Comparison of ENCODE assay signal across 8 mouse cellular contexts in the genomic region with DNA sequence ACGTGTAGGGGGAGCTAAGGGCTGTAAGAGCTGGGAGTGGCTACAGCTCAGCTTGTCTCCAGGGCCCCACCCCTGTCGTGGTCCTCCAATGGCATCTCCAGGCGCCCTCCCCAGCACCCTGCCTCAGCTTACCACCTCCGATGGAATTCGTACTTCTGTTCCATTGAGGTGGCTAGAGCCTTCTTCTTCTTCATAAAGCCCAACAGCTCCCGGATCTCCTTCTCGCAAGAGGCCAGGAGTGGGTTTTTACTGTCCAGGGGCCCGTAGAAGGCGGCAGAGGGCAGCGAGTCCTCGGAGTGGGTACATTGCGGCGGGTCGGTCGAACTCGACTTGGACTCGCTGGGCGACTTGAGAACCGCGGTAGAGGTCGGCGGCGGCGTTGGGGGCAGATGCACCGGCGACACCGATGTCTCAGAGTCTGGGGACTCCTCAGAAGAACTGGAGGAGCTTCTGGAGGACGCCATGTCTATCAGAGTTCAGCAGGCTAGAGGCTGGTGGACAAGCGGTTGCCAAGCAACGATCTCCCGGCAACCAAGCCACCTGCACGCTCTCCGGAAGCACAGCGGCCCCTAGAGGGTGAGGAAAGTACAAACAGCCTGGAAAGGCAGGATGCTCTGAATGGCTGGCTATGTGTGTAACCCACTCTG. TPM values are rescaled to one million over a fixed set of nuclear protein-coding genes. Genes with fewer than 3 reads are reported as not detected.
A peak's percentile ranks its signal among the peaks of the same experiment; 100 is the strongest.
DNase-seq lines count a peak whose midpoint lies in the region; ATAC-seq lines count a peak whose summit lies in the region.

A gene (minus strand): TSS at position 486 of the 647 bp plus-strand sequence.

- peak within 1 kb of the TSS; percentile 61 for H3K9ac ChIP-seq in forebrain, embryonic 11.5 days (ENCODE audit: low read length)
- H3K9ac ChIP-seq in heart, embryonic 16.5 days (ENCODE audit: low read length), result no peak within 1 kb of the TSS
- H3K9ac ChIP-seq in liver, embryonic 13.5 days, result peak within 1 kb of the TSS; percentile 49
- no peak within 1 kb of the TSS for H3K9ac ChIP-seq in stomach, embryonic 15.5 days

- H3K4me3 ChIP-seq in forebrain, embryonic 11.5 days (ENCODE audit: low read depth, low read length), result peak within 1 kb of the TSS; percentile 55
- peak within 1 kb of the TSS; percentile 62 for H3K4me3 ChIP-seq in heart, embryonic 16.5 days (ENCODE audit: low read length)
- peak within 1 kb of the TSS; percentile 67 for H3K4me3 ChIP-seq in liver, embryonic 13.5 days (replicated peaks)
- H3K4me3 ChIP-seq in stomach, embryonic 15.5 days (replicated peaks), result peak within 1 kb of the TSS; percentile 43

- no peak within 1 kb of the TSS for H3K27ac ChIP-seq in forebrain, embryonic 11.5 days (ENCODE audit: low read depth, low read length)
- H3K27ac ChIP-seq in heart, embryonic 16.5 days (ENCODE audit: low read length), result no peak within 1 kb of the TSS
- no peak within 1 kb of the TSS for H3K27ac ChIP-seq in liver, embryonic 13.5 days
- H3K27ac ChIP-seq in stomach, embryonic 15.5 days, result no peak within 1 kb of the TSS

- H3K27me3 ChIP-seq in forebrain, embryonic 11.5 days (ENCODE audit: control insufficient read depth, insufficient read depth, low read length), result no peaks in the 10 kb centered on the region
- H3K27me3 ChIP-seq in heart, embryonic 16.5 days (ENCODE audit: control insufficient read depth, insufficient read depth, low read length), result no peaks in the 10 kb centered on the region
- H3K27me3 ChIP-seq in liver, embryonic 13.5 days, result no peaks in the 10 kb centered on the region
- no peaks in the 10 kb centered on the region for H3K27me3 ChIP-seq in stomach, embryonic 15.5 days (replicated peaks)

- peaks cover 3% of the 10 kb centered on the region; the same call in 1 of the 2 replicates for H3K4me1 ChIP-seq in forebrain, embryonic 11.5 days (replicated peaks; ENCODE audit: control insufficient read depth, insufficient read depth, low read length)
- H3K4me1 ChIP-seq in heart, embryonic 16.5 days (ENCODE audit: control insufficient read depth, insufficient read depth, low read length), result peaks cover 4% of the 10 kb centered on the region
- peaks cover 35% of the 10 kb centered on the region for H3K4me1 ChIP-seq in liver, embryonic 13.5 days (replicated peaks)
- H3K4me1 ChIP-seq in stomach, embryonic 15.5 days, result peaks cover 5% of the 10 kb centered on the region; the same call in 1 of the 2 replicates

- no peaks in the 10 kb centered on the region for H3K9me3 ChIP-seq in forebrain, embryonic 11.5 days (ENCODE audit: control insufficient read depth, low read length)
- no peaks in the 10 kb centered on the region for H3K9me3 ChIP-seq in heart, embryonic 16.5 days (replicated peaks; ENCODE audit: control insufficient read depth, low read length)
- H3K9me3 ChIP-seq in liver, embryonic 13.5 days (replicated peaks), result no peaks in the 10 kb centered on the region
- no peaks in the 10 kb centered on the region for H3K9me3 ChIP-seq in stomach, embryonic 15.5 days

- no peaks in the 10 kb centered on the region for H3K36me3 ChIP-seq in forebrain, embryonic 11.5 days (ENCODE audit: control insufficient read depth, insufficient read depth, low read length)
- H3K36me3 ChIP-seq in heart, embryonic 16.5 days (ENCODE audit: control insufficient read depth, insufficient read depth), result no peaks in the 10 kb centered on the region
- no peaks in the 10 kb centered on the region for H3K36me3 ChIP-seq in liver, embryonic 13.5 days
- H3K36me3 ChIP-seq in stomach, embryonic 15.5 days, result no peaks in the 10 kb centered on the region

- H3K4me2 ChIP-seq in forebrain, embryonic 11.5 days (ENCODE audit: low read depth, low read length, severe bottlenecking), result peak within 1 kb of the TSS; percentile 54
- H3K4me2 ChIP-seq in heart, embryonic 16.5 days (ENCODE audit: low read depth, low read length), result peak within 1 kb of the TSS; percentile 87
- H3K4me2 ChIP-seq in liver, embryonic 13.5 days, result peak within 1 kb of the TSS; percentile 78
- H3K4me2 ChIP-seq in stomach, embryonic 15.5 days, result peak within 1 kb of the TSS; percentile 72

- WGBS in forebrain, embryonic 11.5 days, result under 1% methylated on average over 34 of the region's 34 CpGs
- WGBS in heart, embryonic 16.5 days, result 2% methylated on average over 34 of the region's 34 CpGs
- WGBS in liver, embryonic 13.5 days (ENCODE audit: insufficient replicate concordance), result under 1% methylated on average over 34 of the region's 34 CpGs
- 1% methylated on average over 34 of the region's 34 CpGs for WGBS in stomach, embryonic 15.5 days

- peak; percentile 88 for ATAC-seq in forebrain, embryonic 11.5 days (replicated peaks; ENCODE audit: low FRiP score)
- ATAC-seq in heart, embryonic 16.5 days (replicated peaks; ENCODE audit: extremely low read depth, insufficient read depth, low FRiP score), result peak; percentile 89
- peak; percentile 94 for ATAC-seq in liver, embryonic 13.5 days (ENCODE audit: low read depth)
- peak; percentile 87 for ATAC-seq in stomach, embryonic 15.5 days (ENCODE audit: insufficient read depth, low FRiP score, low read depth)

- DNase-seq in CD8-positive naive resting alpha-beta T cell, adult 2 months (ENCODE audit: low read depth in 2 of 2, low spot score in 2 of 2), result peak; percentile 78 to 84
- peak; percentile 98 for DNase-seq in c-Kit-positive CD71-positive TER-119-negative erythroid progenitor cells, embryonic 14.5 days (ENCODE audit: low read depth)
- DNase-seq in forebrain, embryonic 11.5 days (ENCODE audit: low spot score), result peak; percentile 92
- DNase-seq in kidney, postnatal 25 days, result peak; percentile 91 to 94
- peak; percentile 83 for DNase-seq in liver, embryonic 13.5 days
- DNase-seq in neural tube, embryonic 10.5 days (ENCODE audit: extremely low spot score, low spot score), result peak; percentile 89

RNA-seq across cellular contexts. Expression of the gene that starts here (rescaled TPM):
- polyA plus RNA-seq in forebrain, embryonic 11.5 days (2014; fragmentation: Nextera tagmentation; extraction: Ambion mirVana), result 1.1 and 1.5 TPM in 2 replicates
- polyA plus RNA-seq in heart, embryonic 16.5 days (2015; fragmentation: Nextera tagmentation; extraction: Ambion mirVana), result 0.25 and 0.80 TPM in 2 replicates
- polyA plus RNA-seq in liver, embryonic 13.5 days (2015; fragmentation: Nextera tagmentation; extraction: Ambion mirVana), result 0.15 and 0.18 TPM in 2 replicates
- 0.21 and 0.26 TPM in 2 replicates for polyA plus RNA-seq in stomach, embryonic 15.5 days (2015; fragmentation: Nextera tagmentation; extraction: Ambion mirVana)

Comparison
In these comparisons a context has a peak if more than half of its experiments do, and no peak if none do; other contexts are left out.
1. Peak in ATAC-seq, H3K4me3 ChIP-seq and H3K4me2 ChIP-seq in heart, embryonic 16.5 days; RNA of the gene not detected or under 1 TPM.
2. Peak in DNase-seq, ATAC-seq, H3K4me3 ChIP-seq, H3K9ac ChIP-seq and H3K4me2 ChIP-seq in liver, embryonic 13.5 days; RNA of the gene not detected or under 1 TPM.
3. Peak in ATAC-seq, H3K4me3 ChIP-seq and H3K4me2 ChIP-seq in stomach, embryonic 15.5 days; RNA of the gene not detected or under 1 TPM.